Mouse (Mus musculus): ENCODE measurements around the gene Baiap2l2. TPM values are rescaled to one million over a fixed set of nuclear protein-coding genes. Genes with fewer than 3 reads are reported as not detected.

Gene Baiap2l2
- polyA plus RNA-seq (2017; shearing (Covaris generic)): 1 to 10 TPM in 1 of 3 experiments, under 1 TPM in 1, not detected in 1; 0.21 to 1.6 TPM

DNA sequence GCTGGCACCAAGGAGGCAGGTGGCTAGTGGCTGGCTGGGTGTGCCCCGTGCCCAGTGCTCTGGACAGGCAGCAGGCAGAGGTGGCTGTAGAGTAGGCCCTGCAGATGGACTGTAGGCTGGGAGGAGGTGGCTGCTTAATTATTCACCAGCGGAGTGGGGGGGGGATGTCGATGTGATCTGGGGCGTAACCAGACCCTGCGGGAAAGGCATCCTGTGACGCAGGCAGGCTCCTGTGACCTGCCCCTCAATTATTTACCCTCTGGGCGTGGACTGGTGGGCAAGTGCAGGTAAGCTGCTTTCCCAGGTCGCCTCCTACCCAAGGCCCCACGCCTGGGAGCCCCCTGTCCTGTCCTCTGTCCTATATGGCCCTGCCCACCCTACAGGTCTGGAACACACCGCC, at the start of gene Baiap2l2:
Baiap2l2 (minus strand) TSS at position 139 of the 400 bp plus-strand sequence.
- no peak for ATAC-seq

- ATAC-seq: no peak
Observed at GRCm38 (mm10) chr15:79333409-79333808, 48.1 kb upstream of the Baiap2l2 start.

- ATAC-seq: no peak
Observed at GRCm38 (mm10) chr15:79330521-79330920, 45.2 kb upstream of the Baiap2l2 start.

GRCm38 (mm10) chr15:79329979-79330363, 44.6 kb upstream of the Baiap2l2 start:
- ATAC-seq: no peak

- no peak for ATAC-seq
Observed at GRCm38 (mm10) chr15:79329346-79329978, 44.1 kb upstream of the Baiap2l2 start.

GRCm38 (mm10) chr15:79328939-79329275, 43.6 kb upstream of the Baiap2l2 start:
- no peak for ATAC-seq

GRCm38 (mm10) chr15:79328058-79328938, 43.0 kb upstream of the Baiap2l2 start, which contains the start of gene Pla2g6:
Pla2g6 (minus strand) TSS chr15:79328390.
- ATAC-seq: peak; percentile 82

- peak; percentile 5 for ATAC-seq
Observed at GRCm38 (mm10) chr15:79326971-79327961, 41.9 kb upstream of the Baiap2l2 start.

- no peak for ATAC-seq
Observed at GRCm38 (mm10) chr15:79326264-79326663, 40.9 kb upstream of the Baiap2l2 start.

GRCm38 (mm10) chr15:79325742-79326141, 40.4 kb upstream of the Baiap2l2 start:
- no peak for ATAC-seq

DNA sequence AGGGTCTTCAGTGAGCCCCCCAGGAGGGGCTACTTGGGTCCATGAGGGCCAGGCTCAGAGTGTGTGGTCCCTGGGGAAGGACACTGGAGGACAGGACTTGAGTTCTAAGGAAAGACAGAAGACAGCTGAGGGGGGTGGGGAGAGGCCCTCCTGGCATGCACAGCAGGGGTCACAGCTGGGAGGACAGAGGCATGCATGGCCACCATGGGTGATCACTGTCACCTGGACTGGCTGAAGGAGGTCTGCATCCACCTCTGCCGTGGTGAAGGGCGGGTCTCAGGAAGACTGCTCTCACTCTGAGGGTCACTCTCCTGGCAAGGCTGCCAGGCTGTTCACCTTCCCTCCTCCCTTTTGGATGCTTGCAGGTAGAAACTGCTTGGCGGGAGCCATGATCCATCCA, 39.0 kb upstream of the Baiap2l2 start:
- no peak for ATAC-seq

GRCm38 (mm10) chr15:79323791-79324155, 38.4 kb upstream of the Baiap2l2 start:
- ATAC-seq: no peak

DNA sequence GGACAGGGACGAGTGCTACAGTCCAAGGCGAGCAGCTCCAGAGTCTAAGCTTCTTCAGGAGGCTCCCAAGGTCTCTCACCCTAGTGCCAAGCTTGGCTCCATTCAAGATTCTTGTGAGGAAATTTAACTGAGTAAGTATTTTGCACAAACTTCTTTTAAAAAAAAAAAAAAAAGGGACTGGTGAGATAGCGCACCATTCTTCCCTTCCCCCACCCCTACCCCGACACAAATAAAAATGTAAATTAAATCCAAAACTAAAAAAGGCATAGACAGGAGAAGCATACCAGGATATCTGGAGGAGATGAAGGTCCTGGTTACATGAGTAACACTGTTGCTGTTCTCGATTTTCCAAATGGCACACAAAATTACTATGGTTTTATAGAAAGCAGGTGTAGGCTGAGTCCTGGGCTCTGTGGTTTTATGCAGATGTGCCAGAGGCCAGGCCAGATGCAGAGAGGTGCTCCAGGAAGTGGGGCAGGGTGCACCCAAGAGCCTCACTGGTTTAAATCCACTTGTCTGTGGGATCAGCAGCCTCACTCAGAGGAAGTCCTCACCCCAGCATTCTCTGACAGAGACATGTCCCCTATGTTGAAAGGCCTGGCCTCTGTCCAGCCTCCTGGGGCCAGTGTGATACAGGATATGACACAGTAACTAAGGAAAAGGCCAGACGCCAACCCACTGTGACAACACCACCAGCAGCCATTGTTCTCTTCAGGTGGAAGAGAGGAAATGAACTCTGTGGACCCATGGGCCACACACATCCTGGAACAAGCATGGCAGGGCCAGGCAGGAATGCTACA, 37.9 kb upstream of the Baiap2l2 start:
- ATAC-seq: peak; percentile 65

- ATAC-seq: peak; percentile 53
Observed at GRCm38 (mm10) chr15:79322281-79322990, 37.1 kb upstream of the Baiap2l2 start.

DNA sequence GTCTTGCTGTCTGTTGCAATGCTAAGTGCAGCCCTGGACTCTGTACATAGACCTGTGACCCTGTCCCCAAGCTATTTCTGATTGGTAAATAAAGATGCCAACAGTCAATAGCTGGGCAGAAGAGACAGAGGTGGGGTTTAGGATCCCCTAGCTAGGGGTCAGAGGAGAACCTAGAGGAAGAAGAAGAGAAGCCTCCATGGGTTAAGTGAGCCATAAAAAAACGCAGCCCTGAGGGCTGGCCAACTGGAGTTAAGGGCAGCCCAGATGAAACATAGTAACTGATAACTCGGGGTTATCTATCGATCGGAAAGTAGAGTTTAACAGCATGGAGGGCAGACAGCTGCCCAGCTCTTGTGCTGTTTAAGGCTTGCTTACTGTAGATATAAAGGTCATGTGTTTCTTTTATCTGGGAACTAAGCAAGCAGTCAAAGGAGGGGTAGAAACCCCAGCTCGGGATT, 36.4 kb upstream of the Baiap2l2 start:
- no peak for ATAC-seq

- ATAC-seq: no peak
Observed at GRCm38 (mm10) chr15:79313848-79314369, 28.6 kb upstream of the Baiap2l2 start.

- no peak for ATAC-seq
Observed at GRCm38 (mm10) chr15:79307861-79308260, 22.5 kb upstream of the Baiap2l2 start.

GRCm38 (mm10) chr15:79306043-79306637, 20.8 kb upstream of the Baiap2l2 start:
- ATAC-seq: no peak

DNA sequence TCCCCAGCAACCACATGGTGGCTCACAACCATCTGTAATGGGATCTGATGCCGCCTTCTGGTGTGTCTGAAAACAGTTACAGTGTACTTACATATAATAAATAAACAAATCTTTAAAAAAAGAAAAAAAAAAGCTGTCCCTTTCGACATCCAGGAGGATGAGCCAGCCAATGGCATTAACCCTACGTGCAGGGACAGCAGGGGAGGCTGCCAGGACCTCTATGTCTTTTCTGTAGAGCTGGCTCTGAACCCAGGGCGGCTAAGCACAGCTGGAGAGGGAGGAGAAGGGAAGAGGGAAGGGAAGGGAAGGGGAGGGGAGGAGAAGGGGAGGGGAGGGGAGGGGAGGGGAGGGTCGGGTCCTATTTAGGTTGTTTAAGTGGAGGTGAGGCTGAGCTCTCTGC, 19.5 kb upstream of the Baiap2l2 start:
- no peak for ATAC-seq

DNA sequence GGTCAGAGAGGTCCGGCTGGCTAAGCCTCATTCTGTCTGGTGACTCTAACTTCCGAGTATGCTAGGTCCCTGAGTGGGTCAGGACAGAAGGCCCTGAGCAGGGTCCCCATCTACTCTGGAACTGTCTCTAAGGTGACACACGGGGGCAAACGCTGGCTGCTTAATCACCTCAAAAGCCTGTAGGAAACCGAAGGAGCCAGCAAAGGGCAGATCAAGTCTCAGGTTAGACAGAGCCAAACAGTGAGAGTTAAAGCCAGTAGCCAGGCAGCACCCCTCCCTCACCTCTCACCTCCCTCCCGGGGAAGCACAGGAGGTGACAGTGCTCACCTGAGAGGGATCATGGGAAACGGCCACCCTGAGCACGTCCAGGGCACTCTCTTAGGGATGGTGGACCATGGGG, 18.4 kb upstream of the Baiap2l2 start:
- no peak for ATAC-seq
